Mouse (Mus musculus) neural tube, embryonic 14.5 days (tissue): Measurements from ENCODE around the gene Herc2. TPM values are rescaled to one million over a fixed set of nuclear protein-coding genes. Genes with fewer than 3 reads are reported as not detected.

Experiments used
- ATAC-seq: fragments of 200-750 bp; cut with Nextera tagmentation; 2 replicates; pipeline ENCODE4 v1.8.0; 2017; ENCODE audit warnings: low read depth, mild to moderate bottlenecking, moderate TSS enrichment, moderate library complexity
- H3K27ac ChIP-seq: fragments of 300-500 bp; sonication (generic); 2 replicates; pipeline ENCODE4 v1.5.1; 2014; ENCODE audit warnings: low read depth, mild to moderate bottlenecking, control low read depth, low read length, moderate library complexity, mixed read lengths
- H3K27me3 ChIP-seq: fragments of 300-500 bp; sonication (generic); 2 replicates; pipeline ENCODE4 v1.6.1; 2014; ENCODE audit warnings: low read length; ENCODE audit not compliant: control insufficient read depth, insufficient read depth
- H3K36me3 ChIP-seq: fragments of 300-500 bp; sonication (generic); 2 replicates; pipeline ENCODE4 v1.6.1; 2014; ENCODE audit warnings: low read length, mixed read lengths; ENCODE audit not compliant: control insufficient read depth, insufficient read depth
- H3K4me1 ChIP-seq: fragments of 300-500 bp; sonication (generic); 2 replicates; pipeline ENCODE4 v1.6.1; 2014; ENCODE audit warnings: low read length; ENCODE audit not compliant: control insufficient read depth, insufficient read depth
- H3K4me2 ChIP-seq: fragments of 300-500 bp; sonication (generic); 2 replicates; pipeline ENCODE4 v1.6.1; 2014; ENCODE audit warnings: mild to moderate bottlenecking, low read depth, low read length, control low read depth
- H3K4me3 ChIP-seq: fragments of 300-500 bp; sonication (generic); 2 replicates; pipeline ENCODE4 v1.5.1; 2014; ENCODE audit warnings: low read depth, low read length, control low read depth, mixed read lengths
- H3K9ac ChIP-seq: fragments of 300-500 bp; sonication (generic); replicated peaks from 2 replicates; pipeline ENCODE4 v1.6.1; 2014; ENCODE audit warnings: low read depth, mild to moderate bottlenecking, control low read depth, low read length, mixed read lengths
- H3K9me3 ChIP-seq: fragments of 300-500 bp; sonication (generic); 2 replicates; pipeline ENCODE4 v1.6.1; 2016; ENCODE audit warnings: low read length; ENCODE audit not compliant: control insufficient read depth
- WGBS: fragments of 180-500 bp; shearing (Covaris S2); extraction: QIAGEN DNeasy Blood & Tissue Kit; methylation state at CpG from one replicate; pipeline ENCODE4 v1.1.7; 2014; 5-methylcytosine and 5-hydroxymethylcytosine counted together
- polyA plus RNA-seq: library from polyadenylated mRNA; unstranded; fragments of >200 nt; fragmentation: Nextera tagmentation; extraction: Ambion mirVana; gene quantifications from 2 replicates; pipeline ENCODE4 v1.2.1, GENCODE M21; 2014

Gene Herc2
- polyA plus RNA-seq, 1 experiment from 2014 or later, result 66.4 TPM

GRCm38 (mm10) chr7:56138706-56139105, 88.7 kb downstream of the Herc2 start:
- peaks cover 19% of the 10 kb centered on the region for H3K36me3 ChIP-seq
- H3K27me3 ChIP-seq, result no peaks in the 10 kb centered on the region
- no peak overlapping the region for H3K4me2 ChIP-seq
- no peak overlapping the region for H3K27ac ChIP-seq
- H3K4me1 ChIP-seq, result no peaks in the 10 kb centered on the region
- ATAC-seq, result no peak
- H3K9ac ChIP-seq, result no peak overlapping the region
- no peak overlapping the region for H3K4me3 ChIP-seq
- H3K9me3 ChIP-seq, result no peaks in the 10 kb centered on the region
- WGBS, result 95% methylated on average over 7 of the region's 7 CpGs

DNA sequence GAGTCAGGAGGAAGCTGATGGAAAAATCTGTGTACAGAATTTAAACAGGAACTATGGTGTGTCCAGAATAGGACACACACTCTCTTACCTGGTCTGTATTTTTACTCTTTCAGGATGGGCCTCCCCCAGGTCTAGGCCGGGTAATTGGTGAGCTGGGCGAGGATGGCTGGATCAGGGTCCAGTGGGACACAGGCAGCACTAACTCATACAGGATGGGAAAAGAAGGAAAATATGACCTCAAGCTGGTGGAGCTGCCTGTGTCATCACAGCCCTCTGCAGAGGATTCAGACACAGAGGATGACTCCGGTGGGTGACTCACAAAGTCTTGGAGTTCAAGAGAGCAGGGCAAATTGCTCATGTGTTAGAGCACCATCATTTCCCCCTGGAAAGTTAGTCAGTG, 96.4 kb downstream of the Herc2 start:
- Histone ChIP-seq H3K27me3 (no peaks in the 10 kb centered on the region), H3K36me3 (peaks cover 33% of the 10 kb centered on the region), H3K4me3 (no peak overlapping the region), H3K9ac (no peak overlapping the region), H3K4me1 (no peaks in the 10 kb centered on the region), H3K4me2 (no peak overlapping the region), H3K9me3 (no peaks in the 10 kb centered on the region), H3K27ac (no peak overlapping the region)
- 97% methylated on average over 3 of the region's 3 CpGs for WGBS
- ATAC-seq, result no peak

DNA sequence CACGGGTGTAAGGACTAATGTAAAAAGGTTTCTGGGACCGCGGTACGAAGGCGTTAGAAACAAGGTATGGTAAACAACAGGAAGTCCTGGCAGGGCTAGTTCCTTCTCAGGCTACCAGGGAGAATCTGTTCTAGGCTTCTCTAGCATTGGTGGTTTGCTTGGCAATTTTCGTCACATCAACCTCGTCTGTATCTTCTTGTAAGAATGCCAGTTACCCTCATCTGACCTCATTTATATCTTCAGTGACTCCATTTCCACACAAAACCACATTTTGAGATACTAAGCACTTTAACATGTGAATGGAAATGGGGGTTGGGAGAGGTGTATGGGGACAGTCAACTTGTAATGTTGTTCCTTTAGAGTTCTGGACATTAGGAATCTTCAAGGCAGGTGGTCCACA, 98.9 kb downstream of the Herc2 start:
- no peak overlapping the region for H3K9ac ChIP-seq
- peaks cover 50% of the 10 kb centered on the region for H3K36me3 ChIP-seq
- H3K9me3 ChIP-seq, result no peaks in the 10 kb centered on the region
- no peak overlapping the region for H3K4me2 ChIP-seq
- H3K27me3 ChIP-seq, result no peaks in the 10 kb centered on the region
- no peak overlapping the region for H3K4me3 ChIP-seq
- H3K4me1 ChIP-seq, result no peaks in the 10 kb centered on the region
- ATAC-seq, result no peak
- WGBS, result 95% methylated on average over 7 of the region's 7 CpGs
- no peak overlapping the region for H3K27ac ChIP-seq

DNA sequence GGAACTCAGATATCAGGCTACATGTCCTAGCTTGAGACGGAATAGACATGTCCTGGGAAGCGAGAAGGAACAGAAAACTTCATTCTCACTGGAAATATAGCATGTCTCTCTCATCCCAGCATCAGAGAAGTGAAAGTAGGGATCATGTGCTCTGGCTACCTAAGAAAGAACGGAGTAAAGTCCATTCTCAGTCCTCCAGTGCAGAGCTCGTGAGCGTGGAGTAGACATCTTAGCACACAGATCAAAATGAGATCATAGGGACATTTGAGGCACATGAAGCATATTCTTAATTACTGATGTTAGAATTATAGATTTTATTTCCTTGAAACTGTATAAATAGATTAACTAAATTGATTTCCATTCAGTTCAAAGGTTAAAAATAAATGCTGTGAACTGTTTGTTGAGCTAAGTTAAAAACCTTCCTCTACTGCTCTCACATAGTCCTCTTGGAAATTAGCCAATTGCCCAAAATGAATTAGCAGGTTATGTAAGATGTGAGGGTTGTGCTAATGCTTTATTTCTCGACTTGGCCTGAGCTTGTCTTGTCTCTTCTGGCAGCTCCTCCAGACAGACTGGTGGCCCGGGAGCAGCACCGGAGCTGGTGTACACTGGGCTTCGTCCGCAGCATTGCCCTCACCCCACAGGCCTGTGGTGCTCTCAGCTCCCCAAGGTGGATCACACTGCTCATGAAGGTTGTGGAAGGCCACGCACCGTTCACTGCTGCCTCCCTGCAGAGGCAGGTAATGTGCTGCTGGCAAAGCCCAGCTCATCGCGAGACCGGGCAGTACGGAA, 102.1 kb downstream of the Herc2 start:
- Histone ChIP-seq H3K27me3 (no peaks in the 10 kb centered on the region), H3K9me3 (no peaks in the 10 kb centered on the region), H3K4me1 (no peaks in the 10 kb centered on the region), H3K9ac (no peak overlapping the region), H3K27ac (no peak overlapping the region), H3K36me3 (peaks cover 64% of the 10 kb centered on the region), H3K4me3 (no peak overlapping the region), H3K4me2 (no peak overlapping the region)
- ATAC-seq, result no peak
- 96% methylated on average over 16 of the region's 16 CpGs for WGBS

DNA sequence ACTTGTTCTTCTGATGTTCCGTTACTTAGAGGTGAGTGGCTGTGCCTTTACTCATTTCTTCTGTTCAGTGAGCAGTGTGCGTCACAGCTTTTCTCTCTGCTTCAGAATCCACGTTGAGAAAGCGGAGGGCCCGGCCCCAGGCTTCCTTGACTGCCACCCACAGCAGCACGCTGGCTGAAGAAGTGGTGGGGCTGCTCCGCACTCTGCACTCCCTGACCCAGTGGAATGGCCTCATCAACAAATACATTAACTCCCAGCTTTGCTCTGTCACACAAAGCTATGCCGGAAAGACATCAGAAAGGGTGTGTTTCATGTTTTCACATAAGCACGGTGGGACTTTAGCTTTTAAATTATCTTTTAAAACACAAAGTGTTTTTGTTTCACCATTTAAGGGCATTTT, 103.2 kb downstream of the Herc2 start:
- H3K4me2 ChIP-seq, result no peak overlapping the region
- no peaks in the 10 kb centered on the region for H3K4me1 ChIP-seq
- H3K36me3 ChIP-seq, result peaks cover 64% of the 10 kb centered on the region
- 94% methylated on average over 9 of the region's 9 CpGs for WGBS
- no peak overlapping the region for H3K4me3 ChIP-seq
- no peaks in the 10 kb centered on the region for H3K27me3 ChIP-seq
- H3K9me3 ChIP-seq, result no peaks in the 10 kb centered on the region
- no peak overlapping the region for H3K27ac ChIP-seq
- no peak for ATAC-seq
- no peak overlapping the region for H3K9ac ChIP-seq

- no peak overlapping the region for H3K27ac ChIP-seq
- H3K36me3 ChIP-seq, result peaks cover 62% of the 10 kb centered on the region
Measured at GRCm38 (mm10) chr7:56153625-56154024, 103.6 kb downstream of the Herc2 start.

DNA sequence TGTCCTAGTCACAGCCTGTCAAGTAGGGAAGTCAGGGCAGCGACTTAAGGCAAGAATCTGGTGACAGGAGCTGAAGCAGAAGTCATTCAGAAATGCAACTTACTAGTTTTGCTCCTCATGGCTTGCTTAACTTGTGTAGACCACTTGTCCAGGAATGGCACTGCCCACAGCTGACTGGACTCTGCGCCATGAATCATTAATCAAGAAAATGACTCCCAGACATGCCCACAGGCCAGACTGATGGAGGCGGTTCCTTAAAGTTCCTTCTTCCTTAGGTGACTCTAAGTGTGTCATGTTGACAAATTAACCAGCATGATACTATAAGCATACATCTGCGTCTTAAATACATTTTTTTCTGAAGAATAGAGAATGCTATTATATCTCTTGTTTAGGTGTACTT, 113.3 kb downstream of the Herc2 start:
- Histone ChIP-seq H3K36me3 (peaks cover 20% of the 10 kb centered on the region), H3K27ac (no peak overlapping the region), H3K27me3 (no peaks in the 10 kb centered on the region), H3K4me3 (no peak overlapping the region), H3K4me2 (no peak overlapping the region), H3K9me3 (no peaks in the 10 kb centered on the region), H3K4me1 (no peaks in the 10 kb centered on the region), H3K9ac (no peak overlapping the region)
- WGBS, result 92% methylated on average over 4 of the region's 4 CpGs
- no peak for ATAC-seq

More at GRCm38 (mm10) chr7:56153625-56154024, 103.6 kb downstream of the Herc2 start:
- ATAC-seq, result no peak
- H3K27me3 ChIP-seq, result no peaks in the 10 kb centered on the region
- H3K4me2 ChIP-seq, result no peak overlapping the region
- no peak overlapping the region for H3K9ac ChIP-seq
- 94% methylated on average over 12 of the region's 12 CpGs for WGBS
- no peaks in the 10 kb centered on the region for H3K4me1 ChIP-seq
- H3K4me3 ChIP-seq, result no peak overlapping the region
- H3K9me3 ChIP-seq, result no peaks in the 10 kb centered on the region

- H3K27me3 ChIP-seq, result no peaks in the 10 kb centered on the region
- no peak for ATAC-seq
- no peaks in the 10 kb centered on the region for H3K9me3 ChIP-seq
- H3K4me2 ChIP-seq, result no peak overlapping the region
- WGBS, result 47% methylated on average over 7 of the region's 7 CpGs
- H3K9ac ChIP-seq, result no peak overlapping the region
- no peak overlapping the region for H3K27ac ChIP-seq
- peaks cover 18% of the 10 kb centered on the region for H3K36me3 ChIP-seq
- no peaks in the 10 kb centered on the region for H3K4me1 ChIP-seq
- H3K4me3 ChIP-seq, result no peak overlapping the region
Measured at GRCm38 (mm10) chr7:56168713-56169112, 118.7 kb downstream of the Herc2 start.

GRCm38 (mm10) chr7:56177371-56177770, 127.4 kb downstream of the Herc2 start:
- Histone ChIP-seq H3K27me3 (no peaks in the 10 kb centered on the region), H3K4me3 (no peak overlapping the region), H3K27ac (no peak overlapping the region), H3K4me1 (no peaks in the 10 kb centered on the region), H3K9ac (no peak overlapping the region), H3K4me2 (no peak overlapping the region), H3K36me3 (peaks cover 5% of the 10 kb centered on the region), H3K9me3 (no peaks in the 10 kb centered on the region)
- WGBS, result 80% methylated on average over 3 of the region's 3 CpGs
- ATAC-seq, result no peak
